Mouse (Mus musculus): Measurements from ENCODE around the gene Gpc5. TPM values are rescaled to one million over a fixed set of nuclear protein-coding genes. Genes with fewer than 3 reads are reported as not detected.
A peak's percentile ranks its signal among the peaks of the same experiment; 100 is the strongest.

Gene Gpc5
- polyA plus RNA-seq, 1 experiment from 2014 or later: 5.5 TPM

DNA sequence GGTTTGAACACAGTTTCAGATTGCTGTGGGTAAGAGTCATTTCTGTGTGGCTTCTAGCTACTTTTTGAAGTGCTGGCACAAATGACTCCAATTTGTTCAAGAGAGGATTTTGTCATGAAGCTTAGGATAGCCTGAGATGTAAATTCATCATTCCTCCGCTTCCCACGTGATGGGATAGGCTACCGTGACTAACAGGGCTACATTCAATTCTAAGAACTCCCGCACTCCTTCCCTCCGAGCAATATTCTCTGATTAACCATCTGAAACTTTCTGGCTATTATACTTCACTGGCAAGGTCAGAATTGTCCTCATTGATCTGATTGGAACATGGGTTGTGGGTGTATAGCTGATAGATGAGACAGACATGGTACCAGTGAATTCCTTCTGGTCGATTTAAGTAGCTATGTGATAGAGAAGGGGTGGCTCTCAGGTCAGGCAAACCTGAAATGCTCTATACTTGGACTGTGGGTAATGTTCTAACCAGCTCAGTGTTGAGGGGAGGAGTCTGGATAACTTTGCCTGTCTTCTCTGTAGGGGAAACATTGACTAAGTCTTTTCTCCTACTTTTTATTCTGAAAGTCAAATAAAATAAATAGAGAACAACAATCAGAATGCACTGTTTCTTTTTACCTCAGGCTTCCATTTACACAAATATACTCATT is 319.6 kb downstream of the Gpc5 start:
- ATAC-seq (ENCODE audit: low FRiP score, low TSS enrichment) (no peak), DNase-seq (no peak)

DNA sequence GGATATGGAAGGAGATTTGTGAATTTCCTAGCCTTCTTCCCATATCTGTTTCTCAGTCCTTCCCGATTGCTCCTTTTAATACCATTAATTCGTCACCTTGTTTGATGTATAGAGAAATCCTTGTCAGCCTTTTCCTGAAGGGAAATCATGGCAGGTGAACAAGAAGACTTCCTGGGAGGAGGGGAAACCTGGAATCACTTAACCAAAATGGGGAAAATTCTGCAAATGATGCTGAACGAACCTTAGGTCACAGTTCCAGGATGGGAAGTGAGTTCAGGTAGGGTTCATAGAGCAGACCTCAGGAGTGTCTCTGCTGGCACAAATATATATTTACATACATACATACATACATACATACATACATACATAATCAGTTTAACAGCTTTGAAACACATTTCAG is 320.8 kb downstream of the Gpc5 start:
- 76% methylated on average over 3 of the region's 3 CpGs for WGBS
- DNase-seq (no peak), ATAC-seq (ENCODE audit: low FRiP score, low TSS enrichment) (no peak)
- H3K27ac ChIP-seq (replicated peaks; ENCODE audit: low read depth, low read length): no peak overlapping the region
- H3K4me3 ChIP-seq (replicated peaks; ENCODE audit: low read depth, low read length): no peak overlapping the region
- peaks cover 6% of the 10 kb centered on the region; the same call in 1 of the 2 replicates for H3K4me1 ChIP-seq (ENCODE audit: control insufficient read depth, insufficient read depth, low read length)
- H3K4me2 ChIP-seq (ENCODE audit: low read length): no peak overlapping the region
- H3K9ac ChIP-seq (replicated peaks; ENCODE audit: low read length): no peak overlapping the region
- no peaks in the 10 kb centered on the region for H3K27me3 ChIP-seq (ENCODE audit: control insufficient read depth, insufficient read depth, low read length)
- no peaks in the 10 kb centered on the region for H3K9me3 ChIP-seq (ENCODE audit: control insufficient read depth, low read length)
- no peaks in the 10 kb centered on the region for H3K36me3 ChIP-seq (ENCODE audit: control insufficient read depth, insufficient read depth, low read length)

More for the DNA sequence above, 319.6 kb downstream of the Gpc5 start:
- H3K27ac ChIP-seq (replicated peaks; ENCODE audit: low read depth, low read length): no peak overlapping the region
- H3K4me3 ChIP-seq (replicated peaks; ENCODE audit: low read depth, low read length): no peak overlapping the region
- 21% methylated on average over 6 of the region's 6 CpGs for WGBS
- no peaks in the 10 kb centered on the region for H3K36me3 ChIP-seq (ENCODE audit: control insufficient read depth, insufficient read depth, low read length)
- no peaks in the 10 kb centered on the region for H3K27me3 ChIP-seq (ENCODE audit: control insufficient read depth, insufficient read depth, low read length)
- no peak overlapping the region for H3K4me2 ChIP-seq (ENCODE audit: low read length)
- H3K4me1 ChIP-seq (ENCODE audit: control insufficient read depth, insufficient read depth, low read length): peaks cover 6% of the 10 kb centered on the region; the same call in 1 of the 2 replicates
- no peaks in the 10 kb centered on the region for H3K9me3 ChIP-seq (ENCODE audit: control insufficient read depth, low read length)
- H3K9ac ChIP-seq (replicated peaks; ENCODE audit: low read length): no peak overlapping the region

GRCm38 (mm10) chr14:115413429-115413828 is 321.4 kb downstream of the Gpc5 start:
- no peak overlapping the region for H3K27ac ChIP-seq (replicated peaks; ENCODE audit: low read depth, low read length)
- H3K4me2 ChIP-seq (ENCODE audit: low read length): no peak overlapping the region
- 64% methylated on average over 1 of the region's 1 CpGs for WGBS
- ATAC-seq (ENCODE audit: low FRiP score, low TSS enrichment): no peak; the same call in 1 of the 2 replicates
- H3K4me1 ChIP-seq (ENCODE audit: control insufficient read depth, insufficient read depth, low read length): peaks cover 6% of the 10 kb centered on the region; the same call in 1 of the 2 replicates
- no peaks in the 10 kb centered on the region for H3K27me3 ChIP-seq (ENCODE audit: control insufficient read depth, insufficient read depth, low read length)
- H3K9ac ChIP-seq (replicated peaks; ENCODE audit: low read length): no peak overlapping the region
- DNase-seq: peak; percentile 50
- no peak overlapping the region for H3K4me3 ChIP-seq (replicated peaks; ENCODE audit: low read depth, low read length)
- H3K9me3 ChIP-seq (ENCODE audit: control insufficient read depth, low read length): no peaks in the 10 kb centered on the region
- no peaks in the 10 kb centered on the region for H3K36me3 ChIP-seq (ENCODE audit: control insufficient read depth, insufficient read depth, low read length)

DNA sequence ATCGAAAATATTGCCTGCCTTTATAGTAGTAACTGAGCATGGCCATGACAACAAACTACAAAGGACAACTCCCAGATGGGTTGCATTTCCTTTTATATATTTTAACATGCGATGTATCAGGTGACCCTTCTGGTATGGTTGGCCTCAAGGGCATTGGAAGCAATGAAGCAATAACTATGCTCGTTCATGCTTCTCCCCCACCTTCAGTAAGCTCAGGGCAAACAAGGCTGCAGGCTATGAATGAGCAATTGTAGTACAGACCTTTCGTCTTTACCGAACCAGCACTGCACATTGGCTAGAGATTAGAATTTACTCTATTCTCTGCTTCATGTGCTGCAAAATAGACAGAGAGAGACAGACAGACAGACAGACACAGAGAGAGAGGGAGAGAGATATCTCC is 322.5 kb downstream of the Gpc5 start:
- Histone ChIP-seq H3K9ac (replicated peaks; ENCODE audit: low read length) (no peak overlapping the region), H3K9me3 (ENCODE audit: control insufficient read depth, low read length) (no peaks in the 10 kb centered on the region), H3K27me3 (ENCODE audit: control insufficient read depth, insufficient read depth, low read length) (no peaks in the 10 kb centered on the region), H3K36me3 (ENCODE audit: control insufficient read depth, insufficient read depth, low read length) (no peaks in the 10 kb centered on the region), H3K4me2 (ENCODE audit: low read length) (no peak overlapping the region), H3K4me1 (ENCODE audit: control insufficient read depth, insufficient read depth, low read length) (peaks cover 6% of the 10 kb centered on the region; the same call in 1 of the 2 replicates), H3K4me3 (replicated peaks; ENCODE audit: low read depth, low read length) (no peak overlapping the region), H3K27ac (replicated peaks; ENCODE audit: low read depth, low read length) (no peak overlapping the region)
- WGBS: 55% methylated on average over 5 of the region's 5 CpGs
- no peak for ATAC-seq (ENCODE audit: low FRiP score, low TSS enrichment)
- DNase-seq: no peak

- Histone ChIP-seq H3K36me3 (ENCODE audit: control insufficient read depth, insufficient read depth, low read length) (no peaks in the 10 kb centered on the region), H3K9ac (replicated peaks; ENCODE audit: low read length) (no peak overlapping the region), H3K4me2 (ENCODE audit: low read length) (no peak overlapping the region), H3K27me3 (ENCODE audit: control insufficient read depth, insufficient read depth, low read length) (no peaks in the 10 kb centered on the region), H3K9me3 (ENCODE audit: control insufficient read depth, low read length) (no peaks in the 10 kb centered on the region), H3K4me3 (replicated peaks; ENCODE audit: low read depth, low read length) (no peak overlapping the region), H3K4me1 (ENCODE audit: control insufficient read depth, insufficient read depth, low read length) (no peaks in the 10 kb centered on the region), H3K27ac (replicated peaks; ENCODE audit: low read depth, low read length) (no peak overlapping the region)
- ATAC-seq (ENCODE audit: low FRiP score, low TSS enrichment) (no peak), DNase-seq (no peak)
- 57% methylated on average over 3 of the region's 3 CpGs for WGBS
These were observed 340.0 kb downstream of the Gpc5 start for GRCm38 (mm10) chr14:115431967-115432366.

DNA sequence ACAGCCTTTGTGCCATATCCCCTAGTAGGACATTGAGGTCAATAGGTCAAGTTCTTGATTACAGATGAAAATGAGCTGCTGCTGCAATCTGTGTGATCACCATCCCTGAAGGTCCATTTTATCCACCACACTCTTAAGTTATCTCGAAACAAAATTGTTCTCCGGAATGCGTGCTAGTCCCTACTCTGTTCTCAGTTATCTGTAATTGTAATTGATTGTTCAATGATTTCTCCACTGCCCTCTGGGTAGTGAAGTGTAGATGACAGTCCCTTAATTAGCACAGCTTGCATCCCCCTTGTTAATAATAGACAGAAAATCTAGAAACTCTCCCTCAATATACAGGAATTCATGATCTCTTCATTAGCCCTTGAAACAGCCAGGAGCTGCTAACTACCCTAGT is 340.4 kb downstream of the Gpc5 start:
- ATAC-seq (ENCODE audit: low FRiP score, low TSS enrichment) (no peak), DNase-seq (no peak)
- no peak overlapping the region for H3K4me2 ChIP-seq (ENCODE audit: low read length)
- no peaks in the 10 kb centered on the region for H3K9me3 ChIP-seq (ENCODE audit: control insufficient read depth, low read length)
- 65% methylated on average over 3 of the region's 3 CpGs for WGBS
- H3K4me3 ChIP-seq (replicated peaks; ENCODE audit: low read depth, low read length): no peak overlapping the region
- no peak overlapping the region for H3K9ac ChIP-seq (replicated peaks; ENCODE audit: low read length)
- no peaks in the 10 kb centered on the region for H3K4me1 ChIP-seq (ENCODE audit: control insufficient read depth, insufficient read depth, low read length)
- no peaks in the 10 kb centered on the region for H3K36me3 ChIP-seq (ENCODE audit: control insufficient read depth, insufficient read depth, low read length)
- no peak overlapping the region for H3K27ac ChIP-seq (replicated peaks; ENCODE audit: low read depth, low read length)
- no peaks in the 10 kb centered on the region for H3K27me3 ChIP-seq (ENCODE audit: control insufficient read depth, insufficient read depth, low read length)

GRCm38 (mm10) chr14:115436617-115437016 is 344.6 kb downstream of the Gpc5 start:
- Histone ChIP-seq H3K9me3 (ENCODE audit: control insufficient read depth, low read length) (no peaks in the 10 kb centered on the region), H3K36me3 (ENCODE audit: control insufficient read depth, insufficient read depth, low read length) (no peaks in the 10 kb centered on the region), H3K4me3 (replicated peaks; ENCODE audit: low read depth, low read length) (no peak overlapping the region), H3K27ac (replicated peaks; ENCODE audit: low read depth, low read length) (no peak overlapping the region), H3K4me1 (ENCODE audit: control insufficient read depth, insufficient read depth, low read length) (no peaks in the 10 kb centered on the region), H3K27me3 (ENCODE audit: control insufficient read depth, insufficient read depth, low read length) (no peaks in the 10 kb centered on the region), H3K4me2 (ENCODE audit: low read length) (no peak overlapping the region), H3K9ac (replicated peaks; ENCODE audit: low read length) (no peak overlapping the region)
- DNase-seq (no peak), ATAC-seq (ENCODE audit: low FRiP score, low TSS enrichment) (no peak)
- 63% methylated on average over 2 of the region's 2 CpGs for WGBS

GRCm38 (mm10) chr14:115444789-115445770 is 353.1 kb downstream of the Gpc5 start:
- no peak overlapping the region for H3K4me3 ChIP-seq (replicated peaks; ENCODE audit: low read depth, low read length)
- 76% methylated on average over 10 of the region's 10 CpGs for WGBS
- no peak for ATAC-seq (ENCODE audit: low FRiP score, low TSS enrichment)
- H3K36me3 ChIP-seq (ENCODE audit: control insufficient read depth, insufficient read depth, low read length): no peaks in the 10 kb centered on the region
- H3K4me1 ChIP-seq (ENCODE audit: control insufficient read depth, insufficient read depth, low read length): no peaks in the 10 kb centered on the region
- DNase-seq: peak; percentile 42
- no peaks in the 10 kb centered on the region for H3K9me3 ChIP-seq (ENCODE audit: control insufficient read depth, low read length)
- H3K9ac ChIP-seq (replicated peaks; ENCODE audit: low read length): no peak overlapping the region
- no peak overlapping the region for H3K27ac ChIP-seq (replicated peaks; ENCODE audit: low read depth, low read length)
- H3K27me3 ChIP-seq (ENCODE audit: control insufficient read depth, insufficient read depth, low read length): no peaks in the 10 kb centered on the region
- H3K4me2 ChIP-seq (ENCODE audit: low read length): no peak overlapping the region

Measured in midbrain, embryonic 14.5 days (tissue).